Mouse (Mus musculus): Measurements from ENCODE around the gene Fosl1.

GRCm38 (mm10) chr19:5466916-5467500, 19.7 kb downstream of the Fosl1 start:
- TF ChIP-seq CTCF (IDR thresholded peaks at IDR 0.05; ENCODE audit: low read depth, low read length) (no peak), POLR2A (IDR thresholded peaks at IDR 0.05; ENCODE audit: borderline replicate concordance, low read depth, low read length) (no peak)
